Mouse (Mus musculus) C3H10T1/2 (cell line): Measurements from ENCODE around the gene Olfr698. TPM values are rescaled to one million over a fixed set of nuclear protein-coding genes. Genes with fewer than 3 reads are reported as not detected.

Experiments
- polyA plus RNA-seq, 2 experiments: library from polyadenylated mRNA; unstranded; fragments of >200 nt; fragmentation: generic; extraction: Trizol; gene quantifications; one replicate each; pipeline ENCODE4 v1.2.1; 2012; ENCODE audit warnings: missing spikeins in 2 of 2

Gene Olfr698
- polyA plus RNA-seq = not detected

GRCm38 (mm10) chr7:106755297-106755696, at the start of gene Olfr698:
Olfr698 (minus strand) TSS chr7:106755397.

GRCm38 (mm10) chr7:106793098-106793497, 37.9 kb upstream of the Olfr698 start, which contains the start of gene Olfr699:
Olfr699 (minus strand) TSS chr7:106793198.

GRCm38 (mm10) chr7:106742343-106742742, 12.9 kb downstream of the Olfr698 start, which contains the start of gene Olfr697:
Olfr697 (minus strand) TSS chr7:106742443.

GRCm38 (mm10) chr7:106716296-106716695, 38.9 kb downstream of the Olfr698 start, which contains the start of gene Olfr695:
Olfr695 (minus strand) TSS chr7:106716396.

Other genes with a start within 250 kb of the Olfr698 start
- not detected for gene Olfr693, start 74.8 kb downstream of the Olfr698 start, polyA plus RNA-seq
- gene Olfr694, start 63.6 kb downstream of the Olfr698 start, polyA plus RNA-seq = not detected
- not detected for gene Olfr695, start 39.0 kb downstream of the Olfr698 start, polyA plus RNA-seq
- not detected for gene Olfr697, start 13.0 kb downstream of the Olfr698 start, polyA plus RNA-seq
- not detected for gene Olfr699, start 37.8 kb upstream of the Olfr698 start, polyA plus RNA-seq
- gene Olfr700, start 53.4 kb upstream of the Olfr698 start, polyA plus RNA-seq = not detected
- not detected for gene Olfr701, start 58.7 kb upstream of the Olfr698 start, polyA plus RNA-seq
- not detected for gene Olfr702, start 78.5 kb upstream of the Olfr698 start, polyA plus RNA-seq
- gene Olfr703, start 88.0 kb upstream of the Olfr698 start, polyA plus RNA-seq = not detected
- gene Olfr704, start 107.8 kb upstream of the Olfr698 start, polyA plus RNA-seq = not detected
- not detected for gene Olfr705, start 121.5 kb upstream of the Olfr698 start, polyA plus RNA-seq
- gene Olfr706, start 132.8 kb upstream of the Olfr698 start, polyA plus RNA-seq = not detected
- gene Olfr707, start 145.8 kb upstream of the Olfr698 start, polyA plus RNA-seq = not detected
- not detected for gene Olfr1532-ps1, start 152.6 kb upstream of the Olfr698 start, polyA plus RNA-seq
- not detected for gene Olfr709-ps1, start 176.8 kb upstream of the Olfr698 start, polyA plus RNA-seq
- gene Olfr710, start 192.9 kb upstream of the Olfr698 start, polyA plus RNA-seq = not detected
- not detected for gene Olfr6, start 208.5 kb upstream of the Olfr698 start, polyA plus RNA-seq
- not detected for gene Olfr711, start 220.1 kb upstream of the Olfr698 start, polyA plus RNA-seq